Mouse (Mus musculus) neural tube, embryonic 14.5 days (tissue): ENCODE measurements around the gene Plcb1. TPM values are rescaled to one million over a fixed set of nuclear protein-coding genes. Genes with fewer than 3 reads are reported as not detected.
A peak's percentile ranks its signal among the peaks of the same experiment; 100 is the strongest.

Experiments used
- ATAC-seq: fragments of 200-750 bp; cut with Nextera tagmentation; 2 replicates; pipeline ENCODE4 v1.8.0; 2017; ENCODE audit warnings: low read depth, mild to moderate bottlenecking, moderate TSS enrichment, moderate library complexity
- H3K27ac ChIP-seq: fragments of 300-500 bp; sonication (generic); 2 replicates; pipeline ENCODE4 v1.5.1; 2014; ENCODE audit warnings: low read depth, mild to moderate bottlenecking, control low read depth, low read length, moderate library complexity, mixed read lengths
- H3K27me3 ChIP-seq: fragments of 300-500 bp; sonication (generic); 2 replicates; pipeline ENCODE4 v1.6.1; 2014; ENCODE audit warnings: low read length; ENCODE audit not compliant: control insufficient read depth, insufficient read depth
- H3K36me3 ChIP-seq: fragments of 300-500 bp; sonication (generic); 2 replicates; pipeline ENCODE4 v1.6.1; 2014; ENCODE audit warnings: low read length, mixed read lengths; ENCODE audit not compliant: control insufficient read depth, insufficient read depth
- H3K4me1 ChIP-seq: fragments of 300-500 bp; sonication (generic); 2 replicates; pipeline ENCODE4 v1.6.1; 2014; ENCODE audit warnings: low read length; ENCODE audit not compliant: control insufficient read depth, insufficient read depth
- H3K4me2 ChIP-seq: fragments of 300-500 bp; sonication (generic); 2 replicates; pipeline ENCODE4 v1.6.1; 2014; ENCODE audit warnings: mild to moderate bottlenecking, low read depth, low read length, control low read depth
- H3K4me3 ChIP-seq: fragments of 300-500 bp; sonication (generic); 2 replicates; pipeline ENCODE4 v1.5.1; 2014; ENCODE audit warnings: low read depth, low read length, control low read depth, mixed read lengths
- H3K9ac ChIP-seq: fragments of 300-500 bp; sonication (generic); replicated peaks from 2 replicates; pipeline ENCODE4 v1.6.1; 2014; ENCODE audit warnings: low read depth, mild to moderate bottlenecking, control low read depth, low read length, mixed read lengths
- H3K9me3 ChIP-seq: fragments of 300-500 bp; sonication (generic); 2 replicates; pipeline ENCODE4 v1.6.1; 2016; ENCODE audit warnings: low read length; ENCODE audit not compliant: control insufficient read depth
- WGBS: fragments of 180-500 bp; shearing (Covaris S2); extraction: QIAGEN DNeasy Blood & Tissue Kit; methylation state at CpG from one replicate; pipeline ENCODE4 v1.1.7; 2014; 5-methylcytosine and 5-hydroxymethylcytosine counted together
- polyA plus RNA-seq: library from polyadenylated mRNA; unstranded; fragments of >200 nt; fragmentation: Nextera tagmentation; extraction: Ambion mirVana; gene quantifications from 2 replicates; pipeline ENCODE4 v1.2.1, GENCODE M21; 2014

Plcb1 gene
- polyA plus RNA-seq, 1 experiment from 2014 or later, result 118 TPM

GRCm38 (mm10) chr2:134914091-134914550, 128.3 kb downstream of the Plcb1 start:
- no peak overlapping the region for H3K4me2 ChIP-seq
- H3K36me3 ChIP-seq, result no peaks in the 10 kb centered on the region
- 92% methylated on average over 2 of the region's 2 CpGs for WGBS
- no peak for ATAC-seq
- no peak overlapping the region for H3K4me3 ChIP-seq
- H3K27ac ChIP-seq, result no peak overlapping the region
- H3K9me3 ChIP-seq, result no peaks in the 10 kb centered on the region
- H3K27me3 ChIP-seq, result no peaks in the 10 kb centered on the region
- no peak overlapping the region for H3K9ac ChIP-seq
- H3K4me1 ChIP-seq, result peaks cover 20% of the 10 kb centered on the region

GRCm38 (mm10) chr2:134915035-134915434, 129.2 kb downstream of the Plcb1 start:
- H3K9ac ChIP-seq, result no peak overlapping the region
- WGBS, result 89% methylated on average over 3 of the region's 3 CpGs

GRCm38 (mm10) chr2:134920611-134921280, 134.9 kb downstream of the Plcb1 start:
- Histone ChIP-seq H3K9me3 (no peaks in the 10 kb centered on the region), H3K9ac (no peak overlapping the region), H3K4me2 (no peak overlapping the region), H3K4me3 (no peak overlapping the region), H3K27me3 (no peaks in the 10 kb centered on the region), H3K27ac (no peak overlapping the region), H3K4me1 (no peaks in the 10 kb centered on the region), H3K36me3 (no peaks in the 10 kb centered on the region)
- ATAC-seq, result no peak
- WGBS, result 75% methylated on average over 9 of the region's 9 CpGs

More at GRCm38 (mm10) chr2:134915035-134915434, 129.2 kb downstream of the Plcb1 start:
- no peak overlapping the region for H3K27ac ChIP-seq
- H3K27me3 ChIP-seq, result no peaks in the 10 kb centered on the region
- no peaks in the 10 kb centered on the region for H3K9me3 ChIP-seq
- no peak overlapping the region for H3K4me3 ChIP-seq
- ATAC-seq, result no peak
- H3K4me1 ChIP-seq, result peaks cover 17% of the 10 kb centered on the region
- no peaks in the 10 kb centered on the region for H3K36me3 ChIP-seq
- H3K4me2 ChIP-seq, result no peak overlapping the region

- Histone ChIP-seq H3K4me3 (no peak overlapping the region), H3K9ac (no peak overlapping the region), H3K27me3 (no peaks in the 10 kb centered on the region), H3K4me1 (no peaks in the 10 kb centered on the region), H3K4me2 (no peak overlapping the region), H3K9me3 (no peaks in the 10 kb centered on the region), H3K36me3 (no peaks in the 10 kb centered on the region), H3K27ac (no peak overlapping the region)
- WGBS, result 72% methylated on average over 10 of the region's 10 CpGs
- no peak for ATAC-seq
These were observed 136.9 kb downstream of the Plcb1 start for GRCm38 (mm10) chr2:134922636-134923375.

- H3K27ac ChIP-seq, result no peak overlapping the region
- ATAC-seq, result no peak
- WGBS, result 94% methylated on average over 4 of the region's 4 CpGs
These were observed 138.3 kb downstream of the Plcb1 start for GRCm38 (mm10) chr2:134924143-134924655.

GRCm38 (mm10) chr2:134926266-134926665, 140.4 kb downstream of the Plcb1 start:
- Histone ChIP-seq H3K4me1 (no peaks in the 10 kb centered on the region; the same call in none of the 2 replicates), H3K4me2 (no peak overlapping the region), H3K27ac (no peak overlapping the region), H3K36me3 (no peaks in the 10 kb centered on the region), H3K9ac (no peak overlapping the region), H3K4me3 (no peak overlapping the region), H3K27me3 (no peaks in the 10 kb centered on the region), H3K9me3 (no peaks in the 10 kb centered on the region)
- WGBS, result 84% methylated on average over 1 of the region's 1 CpGs
- ATAC-seq, result no peak

More at GRCm38 (mm10) chr2:134924143-134924655, 138.3 kb downstream of the Plcb1 start:
- Histone ChIP-seq H3K4me2 (no peak overlapping the region), H3K4me1 (no peaks in the 10 kb centered on the region; the same call in 1 of the 2 replicates), H3K4me3 (no peak overlapping the region), H3K27me3 (no peaks in the 10 kb centered on the region), H3K9ac (no peak overlapping the region), H3K9me3 (no peaks in the 10 kb centered on the region), H3K36me3 (no peaks in the 10 kb centered on the region)

- Histone ChIP-seq H3K36me3 (no peaks in the 10 kb centered on the region), H3K27ac (no peak overlapping the region), H3K9me3 (no peaks in the 10 kb centered on the region), H3K9ac (no peak overlapping the region), H3K4me3 (no peak overlapping the region), H3K27me3 (no peaks in the 10 kb centered on the region), H3K4me1 (no peaks in the 10 kb centered on the region; the same call in none of the 2 replicates), H3K4me2 (no peak overlapping the region)
- no peak for ATAC-seq
- 28% methylated on average over 5 of the region's 5 CpGs for WGBS
These were observed 141.2 kb downstream of the Plcb1 start for GRCm38 (mm10) chr2:134927072-134927471.

- Histone ChIP-seq H3K4me1 (no peaks in the 10 kb centered on the region; the same call in none of the 2 replicates), H3K36me3 (no peaks in the 10 kb centered on the region), H3K9me3 (no peaks in the 10 kb centered on the region), H3K4me3 (no peak overlapping the region), H3K27ac (no peak overlapping the region), H3K9ac (no peak overlapping the region), H3K27me3 (no peaks in the 10 kb centered on the region), H3K4me2 (no peak overlapping the region)
- ATAC-seq, result peak; percentile 61; the same call in 1 of the 2 replicates
These were observed 143.6 kb downstream of the Plcb1 start for GRCm38 (mm10) chr2:134929452-134929851.

GRCm38 (mm10) chr2:134930961-134931360, 145.1 kb downstream of the Plcb1 start:
- Histone ChIP-seq H3K9ac (no peak overlapping the region), H3K4me2 (no peak overlapping the region), H3K27me3 (no peaks in the 10 kb centered on the region), H3K9me3 (no peaks in the 10 kb centered on the region), H3K36me3 (no peaks in the 10 kb centered on the region), H3K4me3 (no peak overlapping the region), H3K27ac (no peak overlapping the region), H3K4me1 (no peaks in the 10 kb centered on the region; the same call in none of the 2 replicates)
- WGBS, result 74% methylated on average over 4 of the region's 4 CpGs
- ATAC-seq, result no peak
